Mouse (Mus musculus) sigmoid colon, adult 10 weeks (tissue): ENCODE measurements around the gene Zfp384. TPM values are rescaled to one million over a fixed set of nuclear protein-coding genes. Genes with fewer than 3 reads are reported as not detected.

ENCODE experiments used
- polyA plus RNA-seq: library from polyadenylated mRNA; stranded (reverse); fragments of 350-450 nt; fragmentation: Illumina TruSeq; extraction: RNeasy Lipid Tissue Mini Kit (QIAGEN cat#74804); gene quantifications from one replicate; pipeline ENCODE4 v1.2.3, GENCODE M21; 2014; ENCODE audit warnings: low read depth, low replicate concordance

Gene Zfp384
- 20.3 TPM for polyA plus RNA-seq

DNA sequence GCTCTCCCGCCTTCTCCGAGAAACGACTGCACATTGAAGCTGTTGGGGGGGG lies at the start of gene Zfp384:
TSS of gene Zfp384 (plus strand) at position 17 of the 52 bp plus-strand sequence.

DNA sequence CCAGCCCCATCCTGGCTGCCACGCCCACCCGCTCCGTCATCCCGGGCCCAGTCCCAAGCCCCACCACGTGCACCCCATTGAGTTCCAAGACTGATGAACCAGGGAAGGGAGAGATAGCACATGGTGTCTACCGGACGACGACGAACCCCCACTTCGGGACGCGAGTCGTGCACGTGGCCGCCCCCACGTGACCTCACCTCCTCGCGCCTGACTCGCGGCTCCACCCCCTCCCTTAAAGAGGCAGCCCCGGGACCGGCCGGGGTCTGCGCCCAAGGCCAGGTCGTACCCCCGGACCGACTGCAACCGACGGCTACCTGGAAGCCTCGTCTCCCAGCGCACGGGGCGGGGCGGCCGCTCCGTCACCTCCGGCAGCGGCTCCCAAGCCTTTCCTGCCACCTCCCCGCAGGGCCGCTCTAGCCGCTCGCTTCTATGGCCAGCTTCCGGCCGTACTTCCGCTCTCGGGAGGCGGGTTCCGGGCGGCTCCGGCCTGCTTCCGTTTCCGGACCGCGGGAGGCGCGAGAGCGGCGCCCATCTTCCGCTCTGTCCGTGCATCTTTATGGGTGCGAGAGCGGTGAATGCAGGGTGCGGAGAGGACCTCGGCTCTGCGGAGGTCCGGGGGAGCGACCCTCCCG lies 43.7 kb upstream of the Zfp384 start, which contains the start of gene Cops7a:
TSS of gene Cops7a (minus strand) at position 451 of the 632 bp plus-strand sequence.

DNA sequence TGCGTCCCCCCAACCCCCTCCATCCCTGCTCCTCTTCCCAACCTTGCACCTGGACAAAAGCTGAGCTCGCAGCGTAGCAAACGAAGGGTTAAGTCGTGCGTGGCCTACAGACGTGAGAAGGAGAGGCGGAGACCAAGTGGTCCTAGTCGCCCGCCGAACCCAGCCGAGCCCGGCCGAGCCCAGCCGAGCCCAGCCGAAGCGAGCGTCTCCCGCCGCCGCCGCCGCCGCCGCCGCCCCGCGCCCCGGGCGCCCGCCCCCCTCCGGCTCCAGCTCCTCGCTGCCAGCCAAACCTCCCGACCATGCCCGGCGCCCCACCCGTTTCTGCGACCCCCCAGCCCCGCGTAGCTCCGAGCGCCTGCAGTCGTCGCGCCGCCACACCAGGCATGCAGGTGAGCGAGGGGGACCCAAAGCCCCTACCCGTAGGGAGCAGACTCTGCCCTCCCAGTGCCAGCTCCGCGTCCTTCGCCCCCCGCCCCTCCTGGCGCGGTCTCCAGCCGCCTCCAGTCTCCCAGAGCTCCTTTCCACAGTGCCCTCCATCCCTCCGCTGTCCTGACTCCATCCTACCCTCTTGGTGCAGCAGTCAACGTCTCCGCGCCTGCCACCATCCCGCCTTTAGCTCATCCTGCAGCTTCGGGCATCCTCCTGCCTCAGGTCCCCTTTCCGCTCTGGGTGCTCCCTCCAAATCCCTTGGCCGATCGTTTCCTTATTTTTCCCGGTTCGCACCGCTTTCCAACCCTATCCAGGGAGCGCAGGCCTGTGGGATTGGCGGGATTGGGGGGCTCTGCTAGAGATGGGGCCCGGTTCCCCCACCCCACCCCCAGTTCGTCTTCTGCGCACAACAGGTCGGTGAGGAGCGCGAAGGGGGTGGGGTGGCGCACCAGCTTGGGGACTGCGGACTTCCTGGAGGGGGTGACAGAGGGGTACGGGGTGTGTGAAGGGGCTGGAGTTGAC lies 12.1 kb upstream of the Zfp384 start, which contains the start of gene Pianp:
TSS of gene Pianp (plus strand) at position 144 of the 951 bp plus-strand sequence.

DNA sequence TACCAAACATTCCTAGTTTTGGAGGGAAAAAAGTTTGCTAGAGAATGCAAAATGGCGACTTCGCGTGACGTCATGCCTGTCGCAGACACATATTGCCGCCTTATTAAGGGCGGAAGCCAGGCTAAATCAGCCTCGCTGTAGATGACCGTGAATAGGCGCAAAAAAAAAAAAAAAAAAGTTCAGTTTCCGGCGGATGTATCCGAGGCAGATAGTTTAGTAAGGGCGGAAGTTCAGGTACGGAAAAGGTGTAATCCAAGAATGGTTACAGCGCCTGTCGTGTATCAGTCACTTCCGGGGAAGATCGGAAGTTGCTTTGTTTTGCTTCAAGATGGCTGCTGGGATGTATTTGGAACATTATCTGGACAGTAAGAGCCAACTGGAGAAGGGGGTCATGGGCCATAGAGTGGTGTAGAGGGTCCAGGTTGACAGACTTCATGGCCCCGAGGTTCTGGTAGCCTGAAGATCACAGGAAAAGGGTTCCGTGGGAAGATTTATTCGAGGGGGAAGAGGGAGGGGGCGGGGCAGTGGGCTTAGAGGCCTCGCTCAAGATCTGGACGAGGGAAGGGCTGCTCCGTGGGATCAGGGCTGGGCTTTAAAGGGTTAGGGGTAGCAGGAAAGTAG lies 30.7 kb downstream of the Zfp384 start, which contains the start of gene Ing4:
TSS of gene Ing4 (plus strand) at position 228 of the 621 bp plus-strand sequence.

DNA sequence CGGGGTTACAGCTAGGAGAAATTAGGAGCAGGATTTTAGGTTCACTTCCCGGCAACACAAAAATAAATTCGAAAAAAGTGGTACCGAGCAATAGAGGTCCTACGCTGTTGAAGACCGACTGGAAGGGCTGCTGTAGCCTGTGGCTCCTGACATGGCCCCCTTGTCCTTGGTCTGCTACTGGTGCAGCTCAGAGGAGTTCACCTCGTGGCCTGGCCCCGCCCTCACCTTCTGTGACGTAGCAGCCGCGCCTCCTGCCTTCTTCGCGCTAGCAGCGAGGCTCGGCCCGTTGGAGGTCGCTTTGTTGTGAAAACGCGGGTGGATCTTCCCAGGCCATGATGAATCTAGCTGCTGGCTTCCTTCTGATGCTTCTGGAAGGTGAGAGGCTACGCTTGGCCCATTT lies 40.7 kb downstream of the Zfp384 start, which contains the start of gene Acrbp:
TSS of gene Acrbp (plus strand) at position 12 of the 400 bp plus-strand sequence.

DNA sequence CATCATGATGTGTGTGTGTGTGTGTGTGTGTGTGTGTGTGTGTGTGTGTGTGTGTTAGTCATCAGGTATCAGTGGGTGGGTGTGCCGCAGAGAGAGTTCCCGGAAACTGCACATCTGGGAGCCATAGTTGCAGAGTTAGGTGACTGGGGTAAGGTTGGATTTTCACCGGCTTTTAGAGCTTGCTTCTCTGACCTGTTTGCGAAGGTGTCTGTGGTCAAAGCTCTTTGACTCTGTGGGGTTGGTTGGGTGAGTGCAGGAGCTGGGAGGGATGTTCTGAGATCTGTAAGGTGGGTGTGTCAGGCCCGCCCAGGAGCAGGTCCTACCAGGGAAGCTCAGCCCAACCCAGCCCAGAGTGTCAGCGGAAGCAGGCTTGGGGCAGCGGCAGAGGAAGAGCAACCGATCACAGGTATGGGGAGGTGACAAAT lies 58.6 kb downstream of the Zfp384 start, which contains the start of gene Lpar5:
TSS of gene Lpar5 (plus strand) at position 350 of the 425 bp plus-strand sequence.

Other genes starting within 250 kb of the Zfp384 start
- 1.9 TPM for gene Eno2, start 239.5 kb upstream of the Zfp384 start, polyA plus RNA-seq
- 0.32 TPM for gene Lrrc23, start 229.4 kb upstream of the Zfp384 start, polyA plus RNA-seq
- gene Spsb2, start 200.5 kb upstream of the Zfp384 start, polyA plus RNA-seq = not detected
- gene Tpi1, start 194.8 kb upstream of the Zfp384 start, polyA plus RNA-seq = 30.7 TPM
- 25.3 TPM for gene Usp5, start 179.7 kb upstream of the Zfp384 start, polyA plus RNA-seq
- 3.8 TPM for gene Cdca3, start 179.6 kb upstream of the Zfp384 start, polyA plus RNA-seq
- gene Gnb3, start 168.9 kb upstream of the Zfp384 start, polyA plus RNA-seq = not detected
- 0.60 TPM for gene P3h3, start 151.4 kb upstream of the Zfp384 start, polyA plus RNA-seq
- not detected for gene Gpr162, start 145.2 kb upstream of the Zfp384 start, polyA plus RNA-seq
- 2.6 TPM for gene Cd4, start 120.9 kb upstream of the Zfp384 start, polyA plus RNA-seq
- not detected for gene Lag3, start 97.4 kb upstream of the Zfp384 start, polyA plus RNA-seq
- gene Ptms, start 89.0 kb upstream of the Zfp384 start, polyA plus RNA-seq = 183 TPM
- 11.7 TPM for gene Mlf2, start 77.8 kb upstream of the Zfp384 start, polyA plus RNA-seq
- 26.0 TPM for gene Cops7a, start 43.6 kb upstream of the Zfp384 start, polyA plus RNA-seq
- gene Pianp, start 12.5 kb upstream of the Zfp384 start, polyA plus RNA-seq = not detected
- 25.3 TPM for gene Ing4, start 30.6 kb downstream of the Zfp384 start, polyA plus RNA-seq
- gene Acrbp, start 40.5 kb downstream of the Zfp384 start, polyA plus RNA-seq = 3.6 TPM
- gene Lpar5, start 58.8 kb downstream of the Zfp384 start, polyA plus RNA-seq = 3.2 TPM
- gene Chd4, start 86.8 kb downstream of the Zfp384 start, polyA plus RNA-seq = 61.0 TPM
- gene Nop2, start 122.8 kb downstream of the Zfp384 start, polyA plus RNA-seq = 1.4 TPM
- 1.6 TPM for gene Iffo1, start 136.1 kb downstream of the Zfp384 start, polyA plus RNA-seq
- gene Gapdh, start 157.3 kb downstream of the Zfp384 start, polyA plus RNA-seq = 73.5 TPM
- 5.5 TPM for gene Ncapd2, start 182.6 kb downstream of the Zfp384 start, polyA plus RNA-seq
- gene Mrpl51, start 182.7 kb downstream of the Zfp384 start, polyA plus RNA-seq = 111 TPM
- 16.1 TPM for gene Vamp1, start 206.4 kb downstream of the Zfp384 start, polyA plus RNA-seq
- 9.3 TPM for gene Tapbpl, start 222.7 kb downstream of the Zfp384 start, polyA plus RNA-seq
- not detected for gene Cd27, start 227.9 kb downstream of the Zfp384 start, polyA plus RNA-seq